Mouse (Mus musculus): Measurements from ENCODE around the gene Selp. TPM values are rescaled to one million over a fixed set of nuclear protein-coding genes. Genes with fewer than 3 reads are reported as not detected.

The Selp gene
- polyA plus RNA-seq, 1 experiment from 2014 or later, result not detected

GRCm38 (mm10) chr1:164130013-164130412, 14.9 kb downstream of the Selp start:
- Histone ChIP-seq H3K27me3 (ENCODE audit: poor library complexity, severe bottlenecking) (no peaks in the 10 kb centered on the region), H3K36me3 (replicated peaks) (no peaks in the 10 kb centered on the region), H3K9me3 (peaks cover 4% of the 10 kb centered on the region; the same call in 1 of the 2 replicates), H3K4me3 (no peak overlapping the region), H3K27ac (no peak overlapping the region), H3K4me1 (no peaks in the 10 kb centered on the region)
- DNase-seq (ENCODE audit: extremely low spot score, low spot score), result no peak
- WGBS, result 75% methylated on average over 3 of the region's 3 CpGs

- Histone ChIP-seq H3K36me3 (replicated peaks) (no peaks in the 10 kb centered on the region), H3K27ac (no peak overlapping the region), H3K4me1 (no peaks in the 10 kb centered on the region), H3K27me3 (ENCODE audit: poor library complexity, severe bottlenecking) (no peaks in the 10 kb centered on the region), H3K9me3 (peaks cover 4% of the 10 kb centered on the region; the same call in 1 of the 2 replicates), H3K4me3 (no peak overlapping the region)
- DNase-seq (ENCODE audit: extremely low spot score, low spot score), result no peak
- 90% methylated on average over 1 of the region's 1 CpGs for WGBS
These were observed 17.5 kb downstream of the Selp start for GRCm38 (mm10) chr1:164132609-164133008.

GRCm38 (mm10) chr1:164134101-164134500, 19.0 kb downstream of the Selp start:
- Histone ChIP-seq H3K27ac (no peak overlapping the region), H3K27me3 (ENCODE audit: poor library complexity, severe bottlenecking) (no peaks in the 10 kb centered on the region), H3K36me3 (replicated peaks) (no peaks in the 10 kb centered on the region), H3K9me3 (no peaks in the 10 kb centered on the region), H3K4me1 (no peaks in the 10 kb centered on the region), H3K4me3 (no peak overlapping the region)
- DNase-seq (ENCODE audit: extremely low spot score, low spot score), result no peak
- 88% methylated on average over 6 of the region's 6 CpGs for WGBS

- H3K4me1 ChIP-seq, result no peaks in the 10 kb centered on the region
- DNase-seq (ENCODE audit: extremely low spot score, low spot score), result no peak
- H3K36me3 ChIP-seq (replicated peaks), result no peaks in the 10 kb centered on the region
- no peaks in the 10 kb centered on the region for H3K9me3 ChIP-seq
- no peaks in the 10 kb centered on the region for H3K27me3 ChIP-seq (ENCODE audit: poor library complexity, severe bottlenecking)
- 80% methylated on average over 5 of the region's 5 CpGs for WGBS
- H3K27ac ChIP-seq, result no peak overlapping the region
- no peak overlapping the region for H3K4me3 ChIP-seq
These were observed 20.3 kb downstream of the Selp start for GRCm38 (mm10) chr1:164135360-164135759.

- Histone ChIP-seq H3K27me3 (ENCODE audit: poor library complexity, severe bottlenecking) (no peaks in the 10 kb centered on the region), H3K9me3 (no peaks in the 10 kb centered on the region), H3K27ac (no peak overlapping the region), H3K4me3 (no peak overlapping the region), H3K36me3 (replicated peaks) (no peaks in the 10 kb centered on the region), H3K4me1 (no peaks in the 10 kb centered on the region)
- WGBS, result 90% methylated on average over 11 of the region's 11 CpGs
- no peak for DNase-seq (ENCODE audit: extremely low spot score, low spot score)
These were observed 20.9 kb downstream of the Selp start for GRCm38 (mm10) chr1:164135960-164136359.

- no peaks in the 10 kb centered on the region for H3K36me3 ChIP-seq (replicated peaks)
- 83% methylated on average over 6 of the region's 6 CpGs for WGBS
- no peaks in the 10 kb centered on the region for H3K27me3 ChIP-seq (ENCODE audit: poor library complexity, severe bottlenecking)
- no peak for DNase-seq (ENCODE audit: extremely low spot score, low spot score)
- H3K9me3 ChIP-seq, result no peaks in the 10 kb centered on the region
- no peak overlapping the region for H3K4me3 ChIP-seq
- no peaks in the 10 kb centered on the region for H3K4me1 ChIP-seq
- H3K27ac ChIP-seq, result no peak overlapping the region
These were observed 21.6 kb downstream of the Selp start for GRCm38 (mm10) chr1:164136636-164137035.

GRCm38 (mm10) chr1:164138365-164139130, 23.5 kb downstream of the Selp start:
- no peak overlapping the region for H3K27ac ChIP-seq
- no peaks in the 10 kb centered on the region for H3K9me3 ChIP-seq
- WGBS, result 7% methylated on average over 5 of the region's 5 CpGs
- H3K4me3 ChIP-seq, result no peak overlapping the region
- no peaks in the 10 kb centered on the region for H3K4me1 ChIP-seq
- no peaks in the 10 kb centered on the region for H3K36me3 ChIP-seq (replicated peaks)
- peak; percentile 77 for DNase-seq (ENCODE audit: extremely low spot score, low spot score)
- no peaks in the 10 kb centered on the region for H3K27me3 ChIP-seq (ENCODE audit: poor library complexity, severe bottlenecking)

- no peaks in the 10 kb centered on the region for H3K9me3 ChIP-seq
- no peaks in the 10 kb centered on the region for H3K27me3 ChIP-seq (ENCODE audit: poor library complexity, severe bottlenecking)
- 81% methylated on average over 4 of the region's 4 CpGs for WGBS
These were observed 24.4 kb downstream of the Selp start for GRCm38 (mm10) chr1:164139464-164139863.

GRCm38 (mm10) chr1:164149083-164149482, 34.0 kb downstream of the Selp start:
- Histone ChIP-seq H3K36me3 (replicated peaks) (no peaks in the 10 kb centered on the region), H3K4me1 (peaks cover 8% of the 10 kb centered on the region), H3K27ac (no peak overlapping the region), H3K27me3 (ENCODE audit: poor library complexity, severe bottlenecking) (peaks cover 9% of the 10 kb centered on the region), H3K4me3 (no peak overlapping the region), H3K9me3 (no peaks in the 10 kb centered on the region)
- DNase-seq (ENCODE audit: extremely low spot score, low spot score), result no peak
- 98% methylated on average over 7 of the region's 7 CpGs for WGBS

More at GRCm38 (mm10) chr1:164139464-164139863, 24.4 kb downstream of the Selp start:
- Histone ChIP-seq H3K4me1 (no peaks in the 10 kb centered on the region), H3K36me3 (replicated peaks) (no peaks in the 10 kb centered on the region), H3K27ac (no peak overlapping the region), H3K4me3 (no peak overlapping the region)
- DNase-seq (ENCODE audit: extremely low spot score, low spot score), result no peak

GRCm38 (mm10) chr1:164151387-164152088, 36.5 kb downstream of the Selp start, which contains the start of gene F5:
Gene F5, plus strand, starts transcription at chr1:164151838.
- Histone ChIP-seq H3K36me3 (replicated peaks) (no peaks in the 10 kb centered on the region), H3K4me3 (peak within 1 kb of the TSS; percentile 31), H3K9me3 (no peaks in the 10 kb centered on the region), H3K4me1 (peaks cover 8% of the 10 kb centered on the region), H3K27me3 (ENCODE audit: poor library complexity, severe bottlenecking) (peaks cover 9% of the 10 kb centered on the region), H3K27ac (peak within 1 kb of the TSS; percentile 31; the same call in 1 of the 2 replicates)
- 12% methylated on average over 16 of the region's 16 CpGs for WGBS
- DNase-seq (ENCODE audit: extremely low spot score, low spot score), result no peak

GRCm38 (mm10) chr1:164152836-164153235, 37.8 kb downstream of the Selp start:
- Histone ChIP-seq H3K9me3 (no peaks in the 10 kb centered on the region), H3K27ac (no peak overlapping the region), H3K27me3 (ENCODE audit: poor library complexity, severe bottlenecking) (peaks cover 9% of the 10 kb centered on the region), H3K4me3 (no peak overlapping the region), H3K4me1 (peaks cover 8% of the 10 kb centered on the region), H3K36me3 (replicated peaks) (no peaks in the 10 kb centered on the region)
- DNase-seq (ENCODE audit: extremely low spot score, low spot score), result no peak
- 94% methylated on average over 5 of the region's 5 CpGs for WGBS

- no peak for DNase-seq (ENCODE audit: extremely low spot score, low spot score)
- no peaks in the 10 kb centered on the region for H3K36me3 ChIP-seq (replicated peaks)
- WGBS, result 92% methylated on average over 3 of the region's 3 CpGs
- no peak overlapping the region for H3K27ac ChIP-seq
- H3K9me3 ChIP-seq, result no peaks in the 10 kb centered on the region
- H3K4me1 ChIP-seq, result peaks cover 8% of the 10 kb centered on the region
- H3K4me3 ChIP-seq, result no peak overlapping the region
- H3K27me3 ChIP-seq (ENCODE audit: poor library complexity, severe bottlenecking), result peaks cover 9% of the 10 kb centered on the region
These were observed 39.9 kb downstream of the Selp start for GRCm38 (mm10) chr1:164154983-164155382.

GRCm38 (mm10) chr1:164158571-164158970, 43.5 kb downstream of the Selp start:
- H3K36me3 ChIP-seq (replicated peaks), result no peaks in the 10 kb centered on the region
- H3K4me1 ChIP-seq, result no peaks in the 10 kb centered on the region
- H3K9me3 ChIP-seq, result no peaks in the 10 kb centered on the region
- H3K27me3 ChIP-seq (ENCODE audit: poor library complexity, severe bottlenecking), result no peaks in the 10 kb centered on the region
- no peak overlapping the region for H3K27ac ChIP-seq
- no peak for DNase-seq (ENCODE audit: extremely low spot score, low spot score)
- H3K4me3 ChIP-seq, result no peak overlapping the region
- 78% methylated on average over 4 of the region's 4 CpGs for WGBS
